Mouse (Mus musculus): ENCODE data around the gene Stpg4.

The Stpg4 gene

DNA sequence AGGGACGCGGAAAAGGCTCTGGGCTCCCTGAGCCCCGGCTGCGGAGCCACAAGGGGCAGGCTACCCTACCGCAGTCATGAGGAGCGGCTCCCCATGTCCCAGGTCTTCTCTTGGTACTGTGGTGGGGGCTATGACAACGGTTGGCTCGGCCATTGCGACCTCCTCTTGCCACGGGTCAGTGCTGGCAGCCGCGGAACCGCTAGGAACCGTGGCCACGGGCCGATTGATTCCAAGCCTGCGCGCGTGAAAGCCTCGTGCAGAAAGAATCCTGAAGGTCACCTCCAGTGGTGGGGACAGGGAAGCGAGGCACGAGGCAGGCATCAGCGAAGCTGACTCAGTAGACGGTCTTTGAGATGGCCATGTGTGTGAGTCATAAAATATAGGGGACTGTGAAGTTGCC lies at the start of gene Stpg4:
Gene Stpg4, minus strand, starts transcription at position 231 of the 400 bp plus-strand sequence.
- no peak for DNase-seq (ENCODE audit: low spot score)

- no peak for DNase-seq (ENCODE audit: low spot score)
These were observed 47.8 kb upstream of the Stpg4 start for GRCm38 (mm10) chr17:87475356-87475755.

GRCm38 (mm10) chr17:87474501-87474795 lies 46.9 kb upstream of the Stpg4 start:
- DNase-seq (ENCODE audit: low spot score) = no peak

DNA sequence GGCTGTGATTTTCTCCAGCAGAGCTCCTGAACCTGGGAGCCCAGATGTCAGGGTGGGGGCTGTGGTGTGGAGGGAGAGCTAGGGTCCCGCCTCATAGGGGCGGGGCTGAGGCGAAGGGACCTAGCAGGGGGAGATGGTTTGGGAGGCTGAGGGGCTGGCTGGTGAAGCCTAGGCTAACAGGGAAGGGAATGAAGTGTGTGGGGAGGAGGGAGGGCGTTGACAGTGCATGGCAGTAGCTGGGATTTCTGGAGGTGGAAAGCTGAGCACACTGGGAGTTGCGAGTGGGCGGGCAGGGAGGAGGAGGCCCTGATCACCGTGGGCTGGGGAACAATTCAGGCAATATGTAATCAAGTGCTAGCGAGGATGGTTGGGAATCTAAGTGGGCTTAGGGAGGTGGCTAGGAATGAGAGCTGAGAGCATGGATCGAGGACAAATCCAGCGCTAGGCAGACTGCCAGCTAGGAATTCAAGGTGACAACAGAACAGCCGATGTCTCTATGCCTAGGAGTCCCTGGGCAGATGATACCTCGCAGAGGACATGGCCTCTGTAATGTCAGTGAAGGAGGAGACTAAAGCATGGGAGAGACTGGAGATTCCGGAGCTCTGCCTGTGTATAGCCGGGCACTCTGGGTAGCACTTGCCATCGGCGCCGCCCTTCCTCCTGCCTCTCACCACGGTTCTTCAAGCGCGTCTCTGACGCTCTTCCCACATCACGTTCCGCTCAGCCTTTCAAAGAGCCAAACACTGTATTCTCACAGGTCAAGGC lies 46.4 kb upstream of the Stpg4 start:
- DNase-seq (ENCODE audit: low spot score) = no peak

DNA sequence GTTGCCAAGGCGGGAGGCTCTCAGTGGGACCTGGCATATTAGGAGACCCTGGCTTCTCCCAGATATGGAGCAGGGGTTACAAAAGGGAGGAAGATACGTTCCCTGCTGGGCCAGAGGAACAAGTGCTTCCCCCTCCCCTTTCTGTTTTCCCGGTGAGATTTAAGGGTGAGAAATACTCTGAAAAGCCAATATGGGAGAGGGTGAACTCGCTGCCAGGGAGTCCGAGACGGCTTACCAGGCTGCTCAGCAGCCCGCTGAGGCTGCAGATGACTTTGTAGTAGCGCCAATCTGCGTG lies 45.8 kb upstream of the Stpg4 start:
- DNase-seq (ENCODE audit: low spot score) = no peak

DNA sequence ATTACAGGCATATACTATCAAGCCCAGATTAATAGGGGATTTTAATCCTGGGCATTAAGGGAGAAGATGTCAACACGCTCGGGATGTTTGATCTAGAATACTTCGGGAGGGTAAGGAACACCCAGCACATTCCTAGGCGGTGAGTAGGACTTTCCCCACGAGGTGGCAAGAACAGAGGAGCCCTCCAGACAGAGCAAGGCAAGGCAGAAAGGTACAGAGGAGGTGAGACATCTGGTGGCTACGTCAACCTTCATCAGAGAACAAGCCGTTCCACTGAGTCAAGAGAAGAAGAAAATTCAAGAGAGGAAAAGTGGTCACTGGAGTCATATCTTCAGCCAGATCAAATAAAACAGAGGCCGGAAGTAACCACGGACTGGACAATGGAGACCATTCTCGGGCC lies 45.3 kb upstream of the Stpg4 start:
- no peak for DNase-seq (ENCODE audit: low spot score)

DNA sequence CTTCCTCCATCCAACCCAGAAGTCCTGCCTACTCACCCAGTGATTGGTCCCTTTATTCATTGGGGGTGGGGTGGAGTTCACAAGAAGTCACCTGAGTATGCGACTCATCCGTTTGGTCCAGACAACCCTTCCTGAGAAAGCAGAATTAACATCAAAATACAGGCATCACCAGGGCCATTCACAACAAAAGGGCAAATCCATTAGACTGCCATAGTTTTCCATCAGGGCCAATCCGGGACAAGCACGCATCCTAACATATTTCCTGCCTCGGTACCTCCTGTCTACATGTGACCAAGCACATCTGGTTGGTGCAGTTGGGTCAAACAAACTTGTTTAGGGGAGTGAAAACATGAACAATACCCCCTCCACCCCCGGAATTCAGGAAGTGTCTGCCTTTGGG lies 44.1 kb upstream of the Stpg4 start:
- no peak for DNase-seq (ENCODE audit: low spot score)

DNA sequence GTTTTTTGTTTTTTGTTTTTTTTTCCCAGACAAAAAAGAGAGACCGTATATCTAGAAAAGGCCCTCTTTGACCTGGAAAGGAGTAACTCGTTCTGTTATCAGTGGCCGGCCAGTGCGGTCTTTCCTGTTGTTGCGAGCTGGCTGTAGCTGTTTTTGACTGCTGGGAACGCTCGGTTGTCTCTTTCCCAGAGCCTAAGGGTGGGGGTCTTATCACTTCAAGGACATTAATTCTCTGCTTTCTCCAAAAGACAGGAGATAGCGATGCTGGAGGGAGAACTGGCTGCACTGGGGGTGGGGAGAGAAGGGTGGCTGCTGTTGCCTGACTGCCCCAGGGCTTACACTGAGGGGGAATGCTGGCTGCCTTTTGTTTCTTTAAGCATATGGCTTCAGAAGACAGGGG lies 43.3 kb upstream of the Stpg4 start:
- no peak for DNase-seq (ENCODE audit: low spot score)

DNA sequence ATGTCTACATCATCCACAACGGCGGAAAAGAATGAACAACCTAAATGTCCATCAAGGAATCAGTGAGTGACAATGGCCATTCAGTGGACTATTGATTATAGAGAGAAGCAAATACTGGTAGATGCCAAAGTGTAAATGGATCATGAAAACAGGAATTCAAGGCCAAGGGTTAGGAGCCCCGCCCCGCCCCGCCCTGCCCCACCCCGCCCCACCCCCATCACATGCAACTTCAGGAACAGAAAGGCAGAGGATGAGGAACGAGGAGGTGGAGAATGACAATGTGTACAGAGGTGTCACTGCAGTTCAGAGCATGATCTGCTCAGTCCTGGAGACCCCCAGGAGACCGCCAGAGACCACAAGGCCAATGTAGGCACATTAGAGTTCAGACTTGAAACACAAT lies 42.7 kb upstream of the Stpg4 start:
- DNase-seq (ENCODE audit: low spot score) = no peak

- DNase-seq (ENCODE audit: low spot score) = no peak
These were observed 41.9 kb upstream of the Stpg4 start for GRCm38 (mm10) chr17:87469428-87469827.

GRCm38 (mm10) chr17:87468616-87469015 lies 41.1 kb upstream of the Stpg4 start:
- DNase-seq (ENCODE audit: low spot score) = no peak

GRCm38 (mm10) chr17:87461499-87461896 lies 34.0 kb upstream of the Stpg4 start:
- no peak for DNase-seq (ENCODE audit: low spot score)

- DNase-seq (ENCODE audit: low spot score) = no peak
These were observed 33.3 kb upstream of the Stpg4 start for GRCm38 (mm10) chr17:87460669-87461498.

GRCm38 (mm10) chr17:87459750-87460668 lies 32.5 kb upstream of the Stpg4 start:
- DNase-seq (ENCODE audit: low spot score) = no peak

- DNase-seq (ENCODE audit: low spot score) = peak; percentile 59
These were observed 31.6 kb upstream of the Stpg4 start for GRCm38 (mm10) chr17:87458911-87459749.

GRCm38 (mm10) chr17:87457961-87458360 lies 30.4 kb upstream of the Stpg4 start:
- DNase-seq (ENCODE audit: low spot score) = no peak

DNA sequence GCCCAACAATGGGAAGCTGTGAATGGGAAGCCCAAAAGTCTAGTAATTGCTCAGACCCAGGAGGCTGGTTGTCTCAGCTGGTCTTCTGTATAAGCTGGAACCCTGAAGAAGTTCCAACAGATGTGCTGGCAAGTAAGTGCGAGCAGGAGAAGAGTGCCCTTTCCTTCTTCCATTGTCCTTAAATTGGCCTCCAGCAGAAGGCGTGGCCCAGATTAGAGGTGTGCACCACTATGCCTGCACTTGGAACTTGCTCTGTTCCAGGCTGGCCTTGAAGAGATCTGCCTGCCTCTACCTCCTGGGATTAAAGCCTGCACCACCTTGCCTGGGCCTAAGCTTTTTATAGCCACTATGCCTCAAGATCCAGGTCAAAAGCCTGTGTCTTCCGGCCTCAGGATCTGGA lies 26.6 kb upstream of the Stpg4 start:
- no peak for DNase-seq (ENCODE audit: low spot score)

DNA sequence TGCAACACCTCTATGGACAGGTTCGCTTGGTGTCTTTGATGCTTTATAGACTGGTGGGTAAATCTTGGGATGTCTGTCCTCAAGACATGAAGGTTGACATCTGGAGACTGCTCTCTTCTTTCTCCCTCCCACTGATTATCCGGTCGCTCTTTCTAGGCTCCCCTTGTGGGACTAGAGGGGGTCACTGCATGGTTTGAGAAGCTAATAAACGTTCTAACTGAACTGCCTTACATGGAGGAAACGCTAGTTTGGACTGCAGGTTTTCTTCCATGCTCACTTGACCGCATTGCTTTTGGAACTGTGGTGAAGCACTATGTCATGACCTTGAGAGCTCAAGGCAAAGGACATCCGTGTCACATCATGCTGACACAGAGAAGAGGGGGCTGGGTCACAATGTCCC lies 25.8 kb upstream of the Stpg4 start:
- DNase-seq (ENCODE audit: low spot score) = no peak

GRCm38 (mm10) chr17:87448881-87449280 lies 21.3 kb upstream of the Stpg4 start:
- DNase-seq (ENCODE audit: low spot score) = no peak

DNA sequence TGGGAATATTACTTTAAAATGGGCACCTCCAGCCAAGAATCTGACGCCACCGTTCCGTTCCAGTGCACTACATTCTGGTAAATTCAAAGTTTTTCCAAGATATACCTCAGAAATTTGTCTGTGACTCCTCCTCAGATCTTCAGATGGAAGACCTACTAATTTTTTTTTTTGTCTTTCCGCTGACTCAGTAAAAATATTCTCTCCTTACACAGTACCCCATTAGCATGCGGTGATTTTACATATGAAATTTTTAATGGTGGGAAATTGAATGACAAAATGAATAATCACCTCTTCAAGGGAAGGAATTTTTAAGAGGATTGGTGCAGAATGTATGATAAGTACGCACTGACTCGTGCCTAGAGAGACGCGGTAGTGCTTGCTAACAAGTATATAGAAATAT lies 20.8 kb upstream of the Stpg4 start:
- DNase-seq (ENCODE audit: low spot score) = no peak

DNA sequence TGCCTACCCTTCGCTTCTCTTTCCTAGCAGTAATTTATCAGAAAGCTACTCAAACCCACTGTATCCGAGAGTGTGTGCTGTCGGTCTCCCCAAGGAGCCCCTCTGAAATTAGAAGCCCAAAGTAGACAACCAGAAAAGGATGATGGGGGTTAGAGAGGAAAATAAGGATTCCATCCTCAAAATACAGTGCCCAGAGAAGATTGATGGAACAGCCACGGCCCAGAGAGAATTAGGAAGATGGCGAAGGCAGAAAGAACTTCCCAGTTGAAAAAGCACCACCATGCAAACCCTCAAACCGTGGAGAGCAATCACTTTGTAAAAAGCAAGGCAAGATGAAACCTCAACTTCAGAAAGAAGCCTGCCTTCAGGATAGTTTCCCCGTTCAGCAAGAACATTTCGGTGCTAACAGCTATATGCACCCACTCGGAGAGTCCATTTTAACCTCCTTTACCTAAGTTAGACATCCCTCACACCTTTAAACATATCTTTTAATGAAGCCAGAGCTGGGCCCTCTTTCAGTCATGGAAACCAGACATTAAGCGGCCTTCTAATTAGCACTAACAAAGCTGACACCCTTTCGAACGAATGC lies 20.2 kb upstream of the Stpg4 start:
- no peak for DNase-seq (ENCODE audit: low spot score)

Data from adipocyte (in vitro differentiated cells).